Mouse (Mus musculus) heart, embryonic 12.5 days (tissue): ENCODE measurements around the gene Cd151. TPM values are rescaled to one million over a fixed set of nuclear protein-coding genes. Genes with fewer than 3 reads are reported as not detected.
A peak's percentile ranks its signal among the peaks of the same experiment; 100 is the strongest.

Source experiments
- ATAC-seq: fragments of 200-750 bp; cut with Nextera tagmentation; 2 replicates; pipeline ENCODE4 v1.8.0; 2017; ENCODE audit warnings: moderate TSS enrichment, moderate library complexity; ENCODE audit not compliant: insufficient number of reproducible peaks, low FRiP score
- H3K27ac ChIP-seq: fragments of 300-500 bp; sonication (generic); 2 replicates; pipeline ENCODE4 v1.5.1; 2016; ENCODE audit warnings: mild to moderate bottlenecking, moderate library complexity; ENCODE audit not compliant: poor library complexity, severe bottlenecking
- H3K27me3 ChIP-seq: fragments of 300-500 bp; sonication (generic); replicated peaks from 2 replicates; pipeline ENCODE4 v1.6.1; 2016; ENCODE audit warnings: mild to moderate bottlenecking, moderate library complexity
- H3K36me3 ChIP-seq: fragments of 300-500 bp; sonication (generic); 2 replicates; pipeline ENCODE4 v1.6.1; 2016; ENCODE audit warnings: mild to moderate bottlenecking, moderate library complexity
- H3K4me1 ChIP-seq: fragments of 300-500 bp; sonication (generic); replicated peaks from 2 replicates; pipeline ENCODE4 v1.6.1; 2016; ENCODE audit warnings: mild to moderate bottlenecking
- H3K4me2 ChIP-seq: fragments of 300-500 bp; sonication (generic); 2 replicates; pipeline ENCODE4 v1.6.1; 2016; ENCODE audit warnings: mild to moderate bottlenecking, moderate library complexity
- H3K4me3 ChIP-seq: fragments of 300-500 bp; sonication (generic); 2 replicates; pipeline ENCODE4 v1.5.1; 2016; ENCODE audit warnings: mild to moderate bottlenecking
- H3K9ac ChIP-seq: fragments of 300-500 bp; sonication (generic); 2 replicates; pipeline ENCODE4 v1.6.1; 2016; ENCODE audit warnings: mild to moderate bottlenecking, moderate library complexity
- H3K9me3 ChIP-seq: fragments of 300-500 bp; sonication (generic); replicated peaks from 2 replicates; pipeline ENCODE4 v1.6.1; 2016; ENCODE audit warnings: mild to moderate bottlenecking, moderate library complexity
- WGBS: fragments of 180-500 bp; shearing (Covaris S2); methylation state at CpG from one replicate; pipeline ENCODE4 v1.1.7; 2016; 5-methylcytosine and 5-hydroxymethylcytosine counted together
- polyA plus RNA-seq: library from polyadenylated mRNA; unstranded; fragments of >200 nt; fragmentation: Nextera tagmentation; extraction: Ambion mirVana; gene quantifications from 2 replicates; pipeline ENCODE4 v1.2.1, GENCODE M21; 2016

Gene Cd151
- polyA plus RNA-seq, 1 experiment from 2014 or later, result 30.6 TPM

GRCm38 (mm10) chr7:141468522-141469211 is 1.5 kb downstream of the Cd151 start:
- Histone ChIP-seq H3K27ac (peak overlapping the region; percentile 99), H3K4me1 (peaks cover 64% of the 10 kb centered on the region), H3K36me3 (peaks cover 36% of the 10 kb centered on the region), H3K9me3 (no peaks in the 10 kb centered on the region), H3K4me2 (peak overlapping the region; percentile 93), H3K9ac (peak overlapping the region; percentile 87), H3K4me3 (peak overlapping the region; percentile 73), H3K27me3 (peaks cover 25% of the 10 kb centered on the region)
- ATAC-seq, result peak; percentile 77
- WGBS, result 1% methylated on average over 8 of the region's 8 CpGs

- peak overlapping the region; percentile 93 for H3K4me2 ChIP-seq
- H3K4me1 ChIP-seq, result peaks cover 64% of the 10 kb centered on the region
- H3K27ac ChIP-seq, result peak overlapping the region; percentile 99
- no peak for ATAC-seq
- peak overlapping the region; percentile 73 for H3K4me3 ChIP-seq
- H3K27me3 ChIP-seq, result peaks cover 18% of the 10 kb centered on the region
- H3K9me3 ChIP-seq, result no peaks in the 10 kb centered on the region
- peaks cover 36% of the 10 kb centered on the region for H3K36me3 ChIP-seq
- WGBS, result 86% methylated on average over 6 of the region's 6 CpGs
- peak overlapping the region; percentile 87 for H3K9ac ChIP-seq
These were observed 2.2 kb downstream of the Cd151 start for GRCm38 (mm10) chr7:141469352-141469751.

- peaks cover 57% of the 10 kb centered on the region for H3K4me1 ChIP-seq
- peak overlapping the region; percentile 99; the same call in 1 of the 2 replicates for H3K27ac ChIP-seq
- peak overlapping the region; percentile 87 for H3K9ac ChIP-seq
- WGBS, result 84% methylated on average over 18 of the region's 18 CpGs
- H3K4me2 ChIP-seq, result peak overlapping the region; percentile 93; the same call in 1 of the 2 replicates
- 0 out of 2 replicates have a peak overlapping the region, but pooled peaks have one; percentile 73 for H3K4me3 ChIP-seq
- H3K27me3 ChIP-seq, result peaks cover 11% of the 10 kb centered on the region
- H3K36me3 ChIP-seq, result peaks cover 36% of the 10 kb centered on the region
- ATAC-seq, result no peak
- H3K9me3 ChIP-seq, result no peaks in the 10 kb centered on the region
These were observed 2.9 kb downstream of the Cd151 start for GRCm38 (mm10) chr7:141469901-141470636.

GRCm38 (mm10) chr7:141470637-141470944 is 3.4 kb downstream of the Cd151 start:
- 92% methylated on average over 10 of the region's 10 CpGs for WGBS
- no peak for ATAC-seq
- Histone ChIP-seq H3K4me3 (no peak overlapping the region), H3K9ac (no peak overlapping the region), H3K27ac (no peak overlapping the region), H3K4me2 (no peak overlapping the region), H3K4me1 (peaks cover 53% of the 10 kb centered on the region), H3K27me3 (peaks cover 6% of the 10 kb centered on the region), H3K9me3 (no peaks in the 10 kb centered on the region), H3K36me3 (peaks cover 36% of the 10 kb centered on the region)

- no peak overlapping the region for H3K4me2 ChIP-seq
- H3K4me3 ChIP-seq, result no peak overlapping the region
- no peaks in the 10 kb centered on the region for H3K9me3 ChIP-seq
- H3K27me3 ChIP-seq, result no peaks in the 10 kb centered on the region
- peak overlapping the region; percentile 8; the same call in 1 of the 2 replicates for H3K27ac ChIP-seq
- ATAC-seq, result no peak
- no peak overlapping the region for H3K9ac ChIP-seq
- H3K4me1 ChIP-seq, result peaks cover 54% of the 10 kb centered on the region
- 93% methylated on average over 1 of the region's 1 CpGs for WGBS
- peaks cover 36% of the 10 kb centered on the region for H3K36me3 ChIP-seq
These were observed 4.0 kb downstream of the Cd151 start for GRCm38 (mm10) chr7:141471236-141471635.

- peaks cover 57% of the 10 kb centered on the region for H3K4me1 ChIP-seq
These were observed 5.0 kb downstream of the Cd151 start for GRCm38 (mm10) chr7:141472226-141472625.

GRCm38 (mm10) chr7:141472763-141473162 is 5.6 kb downstream of the Cd151 start:
- Histone ChIP-seq H3K9me3 (no peaks in the 10 kb centered on the region), H3K36me3 (peaks cover 36% of the 10 kb centered on the region), H3K27ac (no peak overlapping the region), H3K4me1 (peaks cover 62% of the 10 kb centered on the region), H3K4me3 (no peak overlapping the region), H3K9ac (no peak overlapping the region), H3K27me3 (no peaks in the 10 kb centered on the region), H3K4me2 (no peak overlapping the region)
- 85% methylated on average over 6 of the region's 6 CpGs for WGBS
- ATAC-seq, result no peak

More at GRCm38 (mm10) chr7:141472226-141472625, 5.0 kb downstream of the Cd151 start:
- ATAC-seq, result no peak
- Histone ChIP-seq H3K9ac (no peak overlapping the region), H3K27ac (no peak overlapping the region), H3K27me3 (no peaks in the 10 kb centered on the region), H3K4me2 (no peak overlapping the region), H3K36me3 (peaks cover 36% of the 10 kb centered on the region), H3K9me3 (no peaks in the 10 kb centered on the region), H3K4me3 (no peak overlapping the region)
- 76% methylated on average over 6 of the region's 6 CpGs for WGBS

GRCm38 (mm10) chr7:141474160-141474559 is 7.0 kb downstream of the Cd151 start:
- H3K4me2 ChIP-seq, result peak overlapping the region; percentile 84
- no peaks in the 10 kb centered on the region for H3K9me3 ChIP-seq
- H3K36me3 ChIP-seq, result peaks cover 35% of the 10 kb centered on the region
- H3K9ac ChIP-seq, result peak overlapping the region; percentile 83
- no peak for ATAC-seq
- peaks cover 60% of the 10 kb centered on the region for H3K4me1 ChIP-seq
- H3K27ac ChIP-seq, result no peak overlapping the region
- WGBS, result 9% methylated on average over 5 of the region's 5 CpGs
- H3K4me3 ChIP-seq, result peak overlapping the region; percentile 80
- no peaks in the 10 kb centered on the region for H3K27me3 ChIP-seq

GRCm38 (mm10) chr7:141475011-141475804 is 8.0 kb downstream of the Cd151 start, which contains the start of the genes Polr2l and Tspan4:
TSS of gene Polr2l (minus strand) at chr7:141475132.
TSS of gene Tspan4 (plus strand) at chr7:141475240.
- ATAC-seq, result peak; percentile 70
- Histone ChIP-seq H3K4me3 (peak within 1 kb of the TSS; percentile 80), H3K4me1 (peaks cover 53% of the 10 kb centered on the region), H3K4me2 (peak within 1 kb of the TSS; percentile 84), H3K27ac (peak within 1 kb of the TSS; percentile 93), H3K9me3 (no peaks in the 10 kb centered on the region), H3K36me3 (peaks cover 25% of the 10 kb centered on the region), H3K27me3 (no peaks in the 10 kb centered on the region), H3K9ac (peak within 1 kb of the TSS; percentile 83)
- WGBS, result under 1% methylated on average over 87 of the region's 87 CpGs

- H3K36me3 ChIP-seq, result peaks cover 19% of the 10 kb centered on the region
- peaks cover 54% of the 10 kb centered on the region for H3K4me1 ChIP-seq
- H3K9ac ChIP-seq, result peak overlapping the region; percentile 83
- no peaks in the 10 kb centered on the region for H3K27me3 ChIP-seq
- peak overlapping the region; percentile 93 for H3K27ac ChIP-seq
- H3K4me3 ChIP-seq, result peak overlapping the region; percentile 80
- H3K4me2 ChIP-seq, result peak overlapping the region; percentile 84
- 0 out of 2 replicates have a peak, but pooled peaks have one; percentile 10 for ATAC-seq
- H3K9me3 ChIP-seq, result no peaks in the 10 kb centered on the region
- WGBS, result under 1% methylated on average over 12 of the region's 12 CpGs
These were observed 8.6 kb downstream of the Cd151 start for GRCm38 (mm10) chr7:141475805-141476158.
